Mouse (Mus musculus) embryonic fibroblast, embryonic 13.5 days (primary cell): ENCODE data around the gene Rac2.

Source experiments
- CTCF ChIP-seq: IDR thresholded peaks from 2 replicates; pipeline ENCODE4 v1.5.1; 2011; ENCODE audit warnings: mild to moderate bottlenecking, control low read depth, low read length, moderate library complexity, borderline replicate concordance; ENCODE audit not compliant: insufficient read depth
- POLR2A ChIP-seq: IDR thresholded peaks from 2 replicates; pipeline ENCODE4 v1.6.1; 2011; ENCODE audit warnings: low read depth, mild to moderate bottlenecking, control low read depth, low read length, moderate library complexity

DNA sequence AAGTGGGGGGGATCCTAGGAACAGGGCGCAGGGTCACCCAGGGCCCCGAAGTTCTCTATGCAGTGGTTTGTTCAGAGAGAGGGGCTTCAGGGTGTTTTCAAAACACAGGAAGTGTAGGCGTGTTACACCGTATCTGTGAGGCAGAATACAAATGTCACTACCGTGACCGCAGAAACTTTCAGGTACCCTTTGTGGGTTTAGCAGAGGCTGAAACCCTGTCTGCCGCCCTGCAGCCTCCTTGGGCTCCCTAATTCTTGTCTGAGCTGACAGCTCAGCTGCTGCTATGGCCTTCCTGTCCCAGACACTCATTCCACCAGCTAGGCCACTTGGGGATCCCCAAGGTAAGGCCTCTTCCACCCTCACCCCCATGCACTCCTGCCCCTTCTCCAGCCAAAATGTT is 42.0 kb upstream of the Rac2 start:
- TF ChIP-seq POLR2A (no peak), CTCF (no peak)
